Mouse (Mus musculus): ENCODE data around the gene Pmm2. TPM values are rescaled to one million over a fixed set of nuclear protein-coding genes. Genes with fewer than 3 reads are reported as not detected.

Pmm2 gene
- polyA plus RNA-seq, 1 experiment, result 55.4 TPM

GRCm38 (mm10) chr16:8686871-8687535 lies 49.5 kb downstream of the Pmm2 start:
- no peak for DNase-seq
- Histone ChIP-seq H3K4me3 (replicated peaks; ENCODE audit: extremely low read depth, low read depth, low read length) (no peak overlapping the region), H3K4me1 (ENCODE audit: control insufficient read depth, insufficient read depth, low read length) (no peaks in the 10 kb centered on the region)
- WGBS, result 65% methylated on average over 11 of the region's 11 CpGs
- no peak for TF ChIP-seq POLR2A (IDR thresholded peaks at IDR 0.05; ENCODE audit: borderline replicate concordance, extremely low read depth, low read depth, low read length)
- no peak for TF ChIP-seq CTCF (IDR thresholded peaks at IDR 0.05; ENCODE audit: insufficient read depth, low read length)

- TF ChIP-seq POLR2A (IDR thresholded peaks at IDR 0.05; ENCODE audit: borderline replicate concordance, extremely low read depth, low read depth, low read length) (no peak), CTCF (IDR thresholded peaks at IDR 0.05; ENCODE audit: insufficient read depth, low read length) (no peak)
- Histone ChIP-seq H3K4me3 (replicated peaks; ENCODE audit: extremely low read depth, low read depth, low read length) (no peak overlapping the region), H3K4me1 (ENCODE audit: control insufficient read depth, insufficient read depth, low read length) (no peaks in the 10 kb centered on the region)
- no peak for DNase-seq
These were observed 50.2 kb downstream of the Pmm2 start for GRCm38 (mm10) chr16:8687559-8688112.

- DNase-seq, result no peak
- no peaks in the 10 kb centered on the region for H3K4me1 ChIP-seq (ENCODE audit: control insufficient read depth, insufficient read depth, low read length)
- TF ChIP-seq POLR2A (IDR thresholded peaks at IDR 0.05; ENCODE audit: borderline replicate concordance, extremely low read depth, low read depth, low read length) (no peak), CTCF (IDR thresholded peaks at IDR 0.05; ENCODE audit: insufficient read depth, low read length) (no peak)
- WGBS, result 84% methylated on average over 11 of the region's 11 CpGs
- no peak overlapping the region for H3K4me3 ChIP-seq (replicated peaks; ENCODE audit: extremely low read depth, low read depth, low read length)
These were observed 52.6 kb downstream of the Pmm2 start for GRCm38 (mm10) chr16:8689979-8690656.

GRCm38 (mm10) chr16:8691206-8691605 lies 53.7 kb downstream of the Pmm2 start:
- Histone ChIP-seq H3K4me1 (ENCODE audit: control insufficient read depth, insufficient read depth, low read length) (no peaks in the 10 kb centered on the region), H3K4me3 (replicated peaks; ENCODE audit: extremely low read depth, low read depth, low read length) (no peak overlapping the region)
- DNase-seq, result no peak
- WGBS, result 89% methylated on average over 7 of the region's 7 CpGs
- no peak for TF ChIP-seq POLR2A (IDR thresholded peaks at IDR 0.05; ENCODE audit: borderline replicate concordance, extremely low read depth, low read depth, low read length)
- TF ChIP-seq CTCF (IDR thresholded peaks at IDR 0.05; ENCODE audit: insufficient read depth, low read length), result no peak

- no peak for DNase-seq
- Histone ChIP-seq H3K4me1 (ENCODE audit: control insufficient read depth, insufficient read depth, low read length) (no peaks in the 10 kb centered on the region), H3K4me3 (replicated peaks; ENCODE audit: extremely low read depth, low read depth, low read length) (no peak overlapping the region)
- 86% methylated on average over 8 of the region's 8 CpGs for WGBS
- no peak for TF ChIP-seq POLR2A (IDR thresholded peaks at IDR 0.05; ENCODE audit: borderline replicate concordance, extremely low read depth, low read depth, low read length)
- TF ChIP-seq CTCF (IDR thresholded peaks at IDR 0.05; ENCODE audit: insufficient read depth, low read length), result no peak
These were observed 62.1 kb downstream of the Pmm2 start for GRCm38 (mm10) chr16:8699556-8699955.

GRCm38 (mm10) chr16:8700586-8700985 lies 63.1 kb downstream of the Pmm2 start:
- no peak for DNase-seq
- Histone ChIP-seq H3K4me1 (ENCODE audit: control insufficient read depth, insufficient read depth, low read length) (no peaks in the 10 kb centered on the region), H3K4me3 (replicated peaks; ENCODE audit: extremely low read depth, low read depth, low read length) (no peak overlapping the region)
- no peak for TF ChIP-seq CTCF (IDR thresholded peaks at IDR 0.05; ENCODE audit: insufficient read depth, low read length)
- no peak for TF ChIP-seq POLR2A (IDR thresholded peaks at IDR 0.05; ENCODE audit: borderline replicate concordance, extremely low read depth, low read depth, low read length)
- WGBS, result 73% methylated on average over 3 of the region's 3 CpGs

GRCm38 (mm10) chr16:8711998-8712397 lies 74.5 kb downstream of the Pmm2 start:
- 80% methylated on average over 9 of the region's 9 CpGs for WGBS
- TF ChIP-seq CTCF (IDR thresholded peaks at IDR 0.05; ENCODE audit: insufficient read depth, low read length) (no peak), POLR2A (IDR thresholded peaks at IDR 0.05; ENCODE audit: borderline replicate concordance, extremely low read depth, low read depth, low read length) (no peak)
- no peak for DNase-seq
- H3K4me1 ChIP-seq (ENCODE audit: control insufficient read depth, insufficient read depth, low read length), result peaks cover 2% of the 10 kb centered on the region; the same call in 1 of the 2 replicates
- no peak overlapping the region for H3K4me3 ChIP-seq (replicated peaks; ENCODE audit: extremely low read depth, low read depth, low read length)

Other genes starting within 250 kb of the Pmm2 start
- gene Tmem114, start 212.5 kb upstream of the Pmm2 start, polyA plus RNA-seq (2012; rRNA removed), result not detected in 2 replicates
- gene Mettl22, start 166.9 kb upstream of the Pmm2 start, polyA plus RNA-seq (2012; rRNA removed), result 16.5 and 24.2 TPM in 2 replicates
- gene Abat, start 124.2 kb upstream of the Pmm2 start, polyA plus RNA-seq (2012; rRNA removed), result 3.2 and 4.2 TPM in 2 replicates
- 7.7 and 8.2 TPM in 2 replicates for gene Tmem186, start within 50 bp of the Pmm2 start, polyA plus RNA-seq (2012; rRNA removed)
- 89.5 and 94.0 TPM in 2 replicates for gene Carhsp1, start 34.5 kb downstream of the Pmm2 start, polyA plus RNA-seq (2012; rRNA removed)
- 0.23 TPM in 1 of 2 replicates, not detected in the other for gene Gm5767, start 43.1 kb downstream of the Pmm2 start, polyA plus RNA-seq (2012; rRNA removed)
- gene Usp7, start 154.6 kb downstream of the Pmm2 start, polyA plus RNA-seq (2012; rRNA removed), result 18.6 and 29.8 TPM in 2 replicates
- gene 1810013L24Rik, start 192.4 kb downstream of the Pmm2 start, polyA plus RNA-seq (2012; rRNA removed), result 23.2 and 28.6 TPM in 2 replicates

Measured in lung, adult 2 months (tissue).